Mouse (Mus musculus) right cerebral cortex, adult 18-20 months (tissue): ENCODE results near the gene Dvl1.

Source experiments
- DNase-seq: peaks from one replicate; pipeline ENCODE4 v3.0.0; 2022; ENCODE audit warnings: mixed read lengths

Dvl1 gene

GRCm38 (mm10) chr4:155886330-155886729 is 39.1 kb downstream of the Dvl1 start:
- peak; percentile 0 for DNase-seq

DNA sequence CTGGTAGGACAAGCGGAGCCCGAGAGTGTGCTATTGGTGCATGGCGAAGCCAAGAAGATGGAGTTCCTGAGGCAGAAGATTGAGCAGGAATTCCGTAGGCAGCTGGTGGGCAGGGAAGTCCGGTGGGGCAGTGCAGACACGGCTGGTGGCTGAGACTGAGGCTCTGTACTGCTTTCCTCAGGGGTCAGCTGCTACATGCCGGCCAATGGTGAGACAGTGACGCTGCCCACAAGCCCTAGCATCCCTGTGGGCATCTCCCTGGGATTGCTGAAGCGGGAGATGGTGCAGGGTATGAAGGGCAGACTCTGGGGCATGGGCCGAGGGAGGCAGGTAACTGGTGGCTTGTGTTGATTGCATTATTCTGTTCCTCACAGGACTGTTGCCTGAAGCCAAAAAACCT is 40.5 kb downstream of the Dvl1 start:
- DNase-seq: no peak

GRCm38 (mm10) chr4:155888181-155888580 is 41.0 kb downstream of the Dvl1 start:
- peak; percentile 0 for DNase-seq

GRCm38 (mm10) chr4:155889316-155889715 is 42.1 kb downstream of the Dvl1 start:
- DNase-seq: no peak

DNA sequence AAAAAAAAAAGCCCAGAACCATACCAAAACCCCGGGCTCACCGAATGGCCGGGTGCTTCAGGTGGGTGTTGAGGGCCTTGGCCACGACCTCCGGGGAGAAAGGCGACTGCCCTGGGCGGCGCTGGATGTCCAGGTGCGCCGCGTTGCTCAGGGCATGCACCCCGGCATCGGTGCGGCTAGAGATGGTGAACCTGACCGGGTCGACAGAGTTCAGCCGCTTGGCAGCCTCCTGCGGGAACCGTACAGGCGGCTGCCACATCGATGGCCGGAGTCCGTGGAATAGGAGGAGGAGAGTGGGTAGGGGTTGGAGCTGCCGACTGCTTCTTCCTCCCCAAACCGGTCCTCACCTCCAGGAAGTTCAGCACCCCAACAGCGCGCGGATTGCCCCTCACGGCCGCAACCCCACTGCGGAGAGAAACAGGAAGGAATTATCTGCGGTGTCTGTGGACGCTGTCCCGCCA is 43.8 kb downstream of the Dvl1 start:
- DNase-seq: peak; percentile 39

DNA sequence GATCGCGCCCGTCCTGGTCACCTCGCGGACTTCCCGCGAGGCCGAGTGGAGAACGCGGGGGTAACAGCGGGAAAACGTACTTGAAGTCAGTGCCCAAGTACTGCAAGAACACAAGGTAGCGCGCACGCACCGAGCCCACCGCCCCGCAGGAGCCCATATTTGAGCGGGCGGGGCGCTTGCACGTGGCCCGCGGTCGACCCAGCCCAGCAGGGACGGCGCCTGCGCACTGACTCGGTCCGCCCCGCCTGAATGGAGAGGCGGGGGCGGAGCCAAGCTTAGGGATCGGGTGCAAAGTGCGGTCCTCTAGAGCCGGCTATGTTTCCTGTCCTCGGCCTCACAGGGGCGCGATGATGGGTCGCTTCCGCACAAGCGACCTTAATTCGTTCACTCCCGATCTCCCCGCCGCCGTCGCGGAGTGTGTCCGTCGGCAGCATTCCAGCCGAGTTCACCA is 44.4 kb downstream of the Dvl1 start, which contains the start of the genes Pusl1 and Acap3:
TSS of gene Pusl1 (minus strand) at position 231 of the 451 bp plus-strand sequence.
TSS of gene Acap3 (plus strand) at position 272 of the 451 bp plus-strand sequence.
- peak; percentile 96 for DNase-seq

- DNase-seq: peak; percentile 87
Observed at GRCm38 (mm10) chr4:155892017-155892416, 44.8 kb downstream of the Dvl1 start.

DNA sequence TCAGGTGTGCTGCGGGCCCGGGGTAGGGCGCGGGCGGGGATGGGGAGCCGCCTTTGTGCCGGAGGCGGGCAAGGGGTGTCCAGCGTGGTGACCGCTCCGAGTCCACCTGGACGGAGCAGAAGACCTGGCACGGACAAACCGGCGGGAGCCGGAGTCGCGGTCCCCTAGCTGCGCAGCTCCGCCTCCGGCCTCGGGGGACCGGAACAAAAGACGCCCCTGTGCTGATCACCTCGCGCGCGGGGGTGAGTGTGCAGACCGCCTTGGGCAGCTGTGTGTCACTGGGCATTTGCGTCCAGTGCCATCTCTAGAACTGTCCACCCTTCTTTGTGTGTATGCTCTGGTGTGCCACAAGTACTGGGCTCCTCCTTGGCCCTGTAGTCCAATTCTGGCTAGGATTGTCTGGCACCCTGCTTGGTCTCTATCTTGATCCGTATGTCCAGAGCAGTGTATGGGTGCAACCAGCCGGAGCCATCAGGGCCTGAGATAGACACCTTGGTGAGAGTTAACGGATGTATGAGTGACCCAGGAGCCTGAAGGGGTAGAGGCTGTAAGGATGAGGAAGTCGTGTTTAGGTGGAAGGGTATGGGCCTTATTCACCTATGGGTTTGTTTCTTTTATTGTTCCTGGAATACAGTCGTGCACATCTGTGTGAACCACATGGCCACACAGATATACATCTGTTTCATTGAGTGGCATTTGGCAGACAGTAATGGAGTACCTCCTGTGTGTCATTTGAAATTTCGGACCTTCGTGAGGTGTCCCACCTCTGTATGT is 45.4 kb downstream of the Dvl1 start:
- DNase-seq: no peak

DNA sequence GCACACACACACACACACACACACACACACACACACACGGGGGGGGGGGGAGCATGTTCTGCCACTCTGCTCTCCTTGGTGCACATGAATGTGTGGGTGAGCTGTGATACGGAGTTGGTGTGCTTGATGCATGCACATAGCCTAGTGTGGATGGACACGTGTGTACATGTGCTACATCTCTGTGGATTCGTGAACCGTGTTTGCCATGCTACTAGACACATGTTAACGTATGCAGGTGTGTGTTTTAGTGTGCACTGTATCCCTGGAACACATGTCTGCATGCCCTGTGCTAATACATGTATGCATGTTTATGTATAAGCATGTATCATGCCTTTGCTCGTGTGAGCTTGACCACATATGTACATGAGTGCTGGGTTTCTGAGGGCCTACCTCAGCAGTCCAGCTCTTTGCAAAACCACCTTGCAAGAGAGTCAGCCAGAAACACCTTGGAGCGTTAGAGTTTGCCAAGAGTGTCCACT is 46.0 kb downstream of the Dvl1 start:
- DNase-seq: no peak

- peak; percentile 87 for DNase-seq
Observed at GRCm38 (mm10) chr4:155894311-155894881, 47.2 kb downstream of the Dvl1 start.

- DNase-seq: peak; percentile 80
Observed at GRCm38 (mm10) chr4:155895216-155895615, 48.0 kb downstream of the Dvl1 start.

DNA sequence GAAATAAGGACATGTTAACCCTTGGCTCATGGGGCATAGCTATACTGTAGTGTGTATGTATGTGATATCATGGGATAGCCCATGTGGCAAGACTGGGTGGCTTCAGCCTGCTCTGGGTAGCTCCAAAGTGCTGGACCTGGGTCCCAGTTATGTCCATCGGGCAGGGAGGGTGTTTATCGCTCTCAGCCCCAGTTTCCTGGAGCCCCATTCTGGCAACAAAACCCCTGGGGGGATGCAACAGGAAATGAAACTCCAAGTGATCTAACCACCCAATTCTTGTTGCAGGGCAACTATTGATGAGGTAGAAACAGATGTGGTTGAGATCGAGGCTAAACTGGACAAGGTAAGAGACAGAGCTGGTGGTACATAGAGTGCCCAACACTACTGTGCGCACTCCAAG is 48.6 kb downstream of the Dvl1 start:
- DNase-seq: no peak

- no peak for DNase-seq
Observed at GRCm38 (mm10) chr4:155896461-155896860, 49.3 kb downstream of the Dvl1 start.

GRCm38 (mm10) chr4:155898318-155898717 is 51.1 kb downstream of the Dvl1 start:
- no peak for DNase-seq

DNA sequence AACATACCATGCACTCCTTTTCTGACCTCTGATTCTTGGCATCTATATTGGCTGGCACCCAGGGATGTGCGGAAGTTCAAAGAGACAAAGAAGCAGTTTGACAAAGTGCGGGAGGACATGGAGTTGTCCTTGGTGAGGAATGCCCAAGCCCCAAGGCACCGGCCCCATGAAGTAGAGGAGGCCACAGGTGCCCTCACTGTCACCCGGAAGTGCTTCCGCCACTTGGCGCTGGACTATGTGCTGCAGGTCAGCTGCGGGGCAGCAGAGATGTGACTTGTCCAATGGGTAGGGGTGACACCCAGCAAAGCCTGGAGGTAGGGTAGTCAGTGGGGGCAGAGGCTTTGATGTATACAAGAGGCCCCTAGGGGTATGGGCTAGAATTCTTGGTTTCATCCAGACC is 52.2 kb downstream of the Dvl1 start:
- DNase-seq: no peak

DNA sequence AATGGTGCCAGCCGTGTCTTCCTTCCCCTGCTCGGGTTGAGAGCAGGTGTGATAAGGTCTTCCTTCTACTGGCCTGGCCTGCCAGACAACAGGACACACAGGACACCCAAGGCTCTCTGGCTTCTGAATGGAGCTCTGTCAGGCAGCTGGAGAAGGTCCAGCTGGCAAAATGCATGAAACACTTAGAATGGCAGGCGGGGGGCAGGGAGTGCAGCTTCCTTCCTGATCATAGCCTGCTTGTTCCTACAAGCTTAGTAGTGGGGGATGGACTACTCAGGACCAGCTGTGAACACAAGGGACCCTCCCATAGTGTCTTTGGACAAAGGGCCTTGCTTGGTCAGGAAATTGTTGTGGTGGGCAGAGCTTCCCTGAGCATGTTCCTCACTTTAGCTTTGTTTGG is 54.0 kb downstream of the Dvl1 start:
- peak; percentile 33 for DNase-seq

GRCm38 (mm10) chr4:155903246-155903645 is 56.0 kb downstream of the Dvl1 start:
- DNase-seq: peak; percentile 1

- DNase-seq: no peak
Observed at GRCm38 (mm10) chr4:155904318-155905102, 57.3 kb downstream of the Dvl1 start.

- DNase-seq: no peak
Observed at GRCm38 (mm10) chr4:155905634-155906033, 58.4 kb downstream of the Dvl1 start.

GRCm38 (mm10) chr4:155906125-155906524 is 58.9 kb downstream of the Dvl1 start:
- DNase-seq: no peak

- DNase-seq: peak; percentile 0
Observed at GRCm38 (mm10) chr4:155907003-155907402, 59.8 kb downstream of the Dvl1 start.

- DNase-seq: peak; percentile 1
Observed at GRCm38 (mm10) chr4:155908281-155908680, 61.1 kb downstream of the Dvl1 start.

DNA sequence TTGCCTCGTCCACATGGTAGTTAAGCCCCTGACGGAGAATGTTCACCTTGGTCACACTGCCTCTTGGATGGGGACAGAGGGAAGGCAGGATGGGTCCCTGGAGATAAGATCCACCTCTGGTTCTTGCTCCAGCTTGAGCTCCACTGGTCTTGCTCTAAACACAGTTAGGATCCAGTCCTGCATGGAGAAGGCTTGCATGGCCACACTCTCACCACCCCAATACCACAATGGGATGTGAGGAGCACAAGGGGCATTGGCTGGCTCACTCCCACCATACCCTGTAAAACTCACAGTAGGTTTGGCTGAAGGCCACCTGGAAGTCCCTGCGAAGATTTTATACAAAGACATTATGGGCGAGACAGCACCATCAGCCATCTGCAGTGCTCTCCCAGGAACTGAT is 61.5 kb downstream of the Dvl1 start:
- DNase-seq: no peak
